Mouse (Mus musculus) c-Kit-positive CD71-positive TER-119-positive erythroid progenitor cells, embryonic 14.5 days (primary cell): Measurements from ENCODE around the gene Smarcc1.
A peak's percentile ranks its signal among the peaks of the same experiment; 100 is the strongest.
"Not testable (repeated sequence)": the region's sequence is repeated elsewhere in the genome, so short reads cannot be mapped to it uniquely, and the experiment has no call there.

Source experiments
- DNase-seq: peaks from one replicate; pipeline ENCODE4 v3.0.0-alpha.2; 2013; ENCODE audit warnings: low spot score

Gene Smarcc1

GRCm38 (mm10) chr9:110131525-110132197 lies 14.2 kb downstream of the Smarcc1 start:
- peak; percentile 99 for DNase-seq

GRCm38 (mm10) chr9:110132201-110132605 lies 14.7 kb downstream of the Smarcc1 start:
- DNase-seq: no peak

GRCm38 (mm10) chr9:110132921-110133320 lies 15.4 kb downstream of the Smarcc1 start:
- no peak for DNase-seq

DNA sequence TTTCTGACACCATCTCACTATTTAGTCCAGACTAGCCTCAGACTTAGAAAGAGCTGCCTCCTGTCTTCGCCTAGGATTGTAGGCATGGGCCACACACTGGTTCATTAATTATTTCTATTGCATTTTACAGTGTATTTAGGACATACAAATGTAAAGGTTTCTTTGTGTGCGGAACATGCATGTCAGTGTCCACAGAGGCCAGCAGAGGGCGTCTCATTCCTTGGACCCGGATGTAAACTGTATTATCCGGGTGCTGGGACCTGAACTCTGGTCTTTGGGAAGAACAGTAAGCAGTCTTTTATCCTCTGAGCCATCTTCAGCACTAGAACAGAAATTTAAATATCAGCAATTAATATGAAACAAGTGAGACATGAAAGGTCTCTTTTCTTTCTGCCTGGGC lies 16.7 kb downstream of the Smarcc1 start:
- DNase-seq: no peak

- DNase-seq: no peak
Observed at GRCm38 (mm10) chr9:110139119-110139518, 21.6 kb downstream of the Smarcc1 start.

GRCm38 (mm10) chr9:110142097-110142496 lies 24.6 kb downstream of the Smarcc1 start:
- DNase-seq: no peak

DNA sequence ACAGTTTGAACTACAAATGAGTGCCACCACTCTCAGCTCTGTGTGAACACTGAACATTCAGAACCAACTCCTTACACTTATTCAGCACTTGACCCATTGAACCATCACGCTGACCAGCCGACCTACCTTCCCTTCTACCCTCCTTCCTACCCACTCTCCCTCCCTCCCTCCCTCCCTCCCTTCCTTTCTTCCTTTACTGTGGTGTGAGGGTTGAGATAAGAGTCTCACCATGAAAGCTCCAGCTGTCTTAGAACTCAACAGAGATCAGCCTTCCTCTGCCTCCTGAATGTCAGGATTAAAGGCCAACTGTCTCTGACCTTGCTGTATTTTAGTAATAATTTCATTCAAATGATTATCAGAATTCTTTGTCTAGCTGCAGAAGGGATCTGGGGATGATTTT lies 31.1 kb downstream of the Smarcc1 start:
- DNase-seq: no peak

DNA sequence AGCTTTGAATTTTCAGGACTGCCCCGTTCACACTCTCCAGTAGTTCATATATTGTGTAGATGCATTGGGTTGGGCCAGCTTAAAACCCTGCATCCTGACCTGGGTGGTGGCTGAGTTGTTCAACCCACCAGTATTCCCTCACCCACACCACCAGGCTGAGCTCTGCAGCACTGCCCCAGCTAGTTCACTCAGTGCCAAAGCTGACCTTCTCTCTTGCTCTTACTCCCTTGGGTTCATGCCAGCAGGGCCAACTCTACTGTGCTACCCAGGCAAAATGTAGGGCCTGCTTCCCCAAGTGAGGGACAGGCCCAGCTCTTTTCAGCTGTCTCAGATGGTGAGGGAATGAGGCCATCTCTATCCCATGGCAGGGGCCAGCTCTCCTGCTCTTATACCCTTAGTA lies 41.5 kb downstream of the Smarcc1 start:
- no peak for DNase-seq

GRCm38 (mm10) chr9:110160486-110160885 lies 43.0 kb downstream of the Smarcc1 start:
- DNase-seq: not testable (repeated sequence)

- DNase-seq: no peak
Observed at GRCm38 (mm10) chr9:110162441-110162840, 44.9 kb downstream of the Smarcc1 start.

GRCm38 (mm10) chr9:110163071-110163470 lies 45.6 kb downstream of the Smarcc1 start:
- no peak for DNase-seq

GRCm38 (mm10) chr9:110170858-110171257 lies 53.4 kb downstream of the Smarcc1 start:
- no peak for DNase-seq

DNA sequence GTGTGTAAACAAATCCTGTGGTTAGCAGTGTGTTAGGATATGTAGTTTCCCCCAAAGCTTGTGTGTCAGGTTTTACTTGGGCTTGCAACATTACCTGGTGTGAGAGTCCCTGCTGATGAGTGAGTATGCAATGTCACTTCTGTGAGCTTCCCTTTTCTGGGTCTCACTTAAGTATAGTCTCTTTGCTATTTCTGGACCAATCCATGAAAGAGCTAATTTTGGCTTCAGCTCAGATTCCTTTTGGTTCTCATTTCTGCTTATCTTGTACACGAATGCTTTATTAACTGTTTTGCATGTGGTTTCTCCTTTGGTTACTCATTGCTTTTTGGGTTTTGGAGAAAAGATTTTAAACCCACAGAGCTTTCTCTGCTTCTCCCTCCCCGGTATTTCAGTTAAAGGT lies 82.4 kb downstream of the Smarcc1 start:
- DNase-seq: no peak

GRCm38 (mm10) chr9:110205526-110206404 lies 88.3 kb downstream of the Smarcc1 start:
- DNase-seq: no peak

GRCm38 (mm10) chr9:110206437-110206836 lies 88.9 kb downstream of the Smarcc1 start:
- no peak for DNase-seq

DNA sequence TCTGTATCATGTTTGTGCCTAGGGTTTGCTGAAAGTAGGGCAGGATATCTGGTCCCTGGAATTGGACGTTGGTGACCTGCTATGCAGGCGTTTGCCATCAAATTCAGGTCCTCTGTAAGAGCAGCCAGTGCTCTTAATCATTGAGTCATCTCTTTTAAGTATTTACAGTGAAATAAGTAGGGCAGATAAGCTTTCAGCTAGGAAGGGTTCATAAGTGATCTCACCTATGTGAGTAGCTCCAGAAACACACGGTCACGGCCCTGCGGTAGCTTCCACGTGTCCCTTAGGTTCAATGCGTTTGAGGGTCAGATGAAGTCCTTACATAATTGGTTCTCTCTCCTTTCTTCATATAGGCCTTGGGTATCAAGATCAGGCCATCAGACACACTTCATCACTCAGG lies 90.8 kb downstream of the Smarcc1 start:
- DNase-seq: no peak

- DNase-seq: no peak
Observed at GRCm38 (mm10) chr9:110208967-110209366, 91.5 kb downstream of the Smarcc1 start.

GRCm38 (mm10) chr9:110224273-110224672 lies 106.8 kb downstream of the Smarcc1 start:
- DNase-seq: no peak

- DNase-seq: no peak
Observed at GRCm38 (mm10) chr9:110226191-110226590, 108.7 kb downstream of the Smarcc1 start.

GRCm38 (mm10) chr9:110228671-110229070 lies 111.2 kb downstream of the Smarcc1 start:
- no peak for DNase-seq

DNA sequence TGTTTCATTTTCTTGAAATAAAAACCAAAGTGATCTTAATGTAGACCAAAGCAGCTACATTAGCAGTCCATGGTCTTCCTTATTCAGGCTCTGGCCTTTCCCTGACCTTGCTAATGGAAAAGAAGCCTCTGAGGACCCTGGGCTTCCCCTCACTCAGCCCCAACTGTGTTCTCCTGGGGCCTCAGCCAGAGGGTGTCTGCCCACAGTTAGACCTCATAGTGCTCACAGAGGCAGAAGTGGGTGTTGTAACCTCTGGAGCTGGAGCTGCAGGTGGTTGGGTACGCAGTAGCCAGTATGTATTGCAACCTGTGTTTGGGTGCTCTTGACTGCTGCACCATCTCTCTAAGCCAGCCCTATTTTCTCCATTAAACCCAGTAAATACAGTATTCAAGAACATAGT lies 111.6 kb downstream of the Smarcc1 start:
- DNase-seq: no peak

- no peak for DNase-seq
Observed at GRCm38 (mm10) chr9:110229566-110230248, 112.2 kb downstream of the Smarcc1 start.
